Mouse (Mus musculus) midbrain, embryonic 12.5 days (tissue): Measurements from ENCODE around the gene Ssbp3. TPM values are rescaled to one million over a fixed set of nuclear protein-coding genes. Genes with fewer than 3 reads are reported as not detected.
A peak's percentile ranks its signal among the peaks of the same experiment; 100 is the strongest.

ENCODE experiments used
- ATAC-seq: fragments of 200-750 bp; cut with Nextera tagmentation; 2 replicates; pipeline ENCODE4 v1.8.0; 2017; ENCODE audit warnings: low read depth, moderate TSS enrichment, moderate library complexity; ENCODE audit not compliant: low FRiP score
- H3K27ac ChIP-seq: fragments of 300-500 bp; sonication (generic); replicated peaks from 2 replicates; pipeline ENCODE4 v1.5.1; 2016; ENCODE audit warnings: mild to moderate bottlenecking
- H3K27me3 ChIP-seq: fragments of 300-500 bp; sonication (generic); 2 replicates; pipeline ENCODE4 v1.6.1; 2016; ENCODE audit warnings: mild to moderate bottlenecking
- H3K36me3 ChIP-seq: fragments of 300-500 bp; sonication (generic); 2 replicates; pipeline ENCODE4 v1.6.1; 2016
- H3K4me1 ChIP-seq: fragments of 300-500 bp; sonication (generic); 2 replicates; pipeline ENCODE4 v1.6.1; 2016
- H3K4me2 ChIP-seq: fragments of 300-500 bp; sonication (generic); replicated peaks from 2 replicates; pipeline ENCODE4 v1.6.1; 2016; ENCODE audit warnings: mild to moderate bottlenecking, moderate library complexity
- H3K4me3 ChIP-seq: fragments of 300-500 bp; sonication (generic); 2 replicates; pipeline ENCODE4 v1.5.1; 2016; ENCODE audit warnings: mild to moderate bottlenecking
- H3K9ac ChIP-seq: fragments of 300-500 bp; sonication (generic); replicated peaks from 2 replicates; pipeline ENCODE4 v1.6.1; 2016; ENCODE audit warnings: mild to moderate bottlenecking, moderate library complexity
- H3K9me3 ChIP-seq: fragments of 300-500 bp; sonication (generic); 2 replicates; pipeline ENCODE4 v1.6.1; 2016; ENCODE audit warnings: mild to moderate bottlenecking
- WGBS: fragments of 180-500 bp; shearing (Covaris S2); methylation state at CpG from one replicate; pipeline ENCODE4 v1.1.7; 2016; 5-methylcytosine and 5-hydroxymethylcytosine counted together
- polyA plus RNA-seq: library from polyadenylated mRNA; unstranded; fragments of >200 nt; fragmentation: Nextera tagmentation; extraction: Ambion mirVana; gene quantifications from 2 replicates; pipeline ENCODE4 v1.2.1, GENCODE M21; 2016

Ssbp3 gene
- polyA plus RNA-seq, 1 experiment from 2014 or later: 277 TPM

- H3K9ac ChIP-seq: no peak overlapping the region
- H3K27ac ChIP-seq: no peak overlapping the region
- no peak for ATAC-seq
- H3K9me3 ChIP-seq: no peaks in the 10 kb centered on the region
- H3K4me3 ChIP-seq: no peak overlapping the region
- H3K36me3 ChIP-seq: peaks cover 56% of the 10 kb centered on the region
- H3K4me2 ChIP-seq: no peak overlapping the region
- no peaks in the 10 kb centered on the region for H3K27me3 ChIP-seq
- H3K4me1 ChIP-seq: no peaks in the 10 kb centered on the region
- 89% methylated on average over 11 of the region's 11 CpGs for WGBS
These were observed 138.2 kb downstream of the Ssbp3 start for GRCm38 (mm10) chr4:107048568-107049162.

GRCm38 (mm10) chr4:107051889-107052288 lies 141.4 kb downstream of the Ssbp3 start:
- WGBS: 37% methylated on average over 4 of the region's 4 CpGs
- no peak for ATAC-seq

DNA sequence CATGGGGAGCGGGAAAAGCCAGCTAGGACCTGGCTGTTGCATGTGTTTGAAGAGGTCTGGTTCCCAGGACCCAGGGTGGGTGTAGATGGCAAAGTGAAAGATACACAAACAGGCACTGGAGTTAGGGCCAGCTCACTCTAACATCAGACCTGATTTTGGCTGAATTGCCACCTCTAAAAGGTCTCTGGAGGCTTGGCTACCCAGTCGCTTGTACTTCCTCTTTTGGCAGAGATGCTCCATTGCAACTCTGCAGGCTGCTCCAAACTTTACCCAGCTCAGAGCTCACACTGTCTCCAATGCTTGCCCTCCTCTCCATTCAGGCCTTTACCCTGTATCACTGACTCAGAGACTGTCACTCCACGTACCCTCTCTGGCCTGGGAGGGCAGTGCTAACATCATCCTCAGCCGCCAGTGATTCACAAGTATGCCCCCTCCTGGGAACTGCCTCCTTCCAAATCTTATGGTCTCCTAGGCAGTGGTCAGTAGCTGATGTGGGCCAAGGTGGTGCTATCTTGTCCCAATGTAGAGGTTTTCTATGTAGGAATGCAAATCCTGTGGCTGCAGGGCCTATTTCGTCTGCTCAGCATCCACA lies 142.6 kb downstream of the Ssbp3 start:
- Histone ChIP-seq H3K4me2 (no peak overlapping the region), H3K27ac (peak overlapping the region; percentile 56), H3K27me3 (no peaks in the 10 kb centered on the region), H3K4me1 (no peaks in the 10 kb centered on the region), H3K4me3 (no peak overlapping the region), H3K9ac (no peak overlapping the region), H3K9me3 (no peaks in the 10 kb centered on the region), H3K36me3 (peaks cover 35% of the 10 kb centered on the region)
- 43% methylated on average over 5 of the region's 5 CpGs for WGBS
- ATAC-seq: no peak

More at GRCm38 (mm10) chr4:107051889-107052288, 141.4 kb downstream of the Ssbp3 start:
- no peaks in the 10 kb centered on the region for H3K4me1 ChIP-seq
- peak overlapping the region; percentile 17; the same call in 1 of the 2 replicates for H3K27ac ChIP-seq
- H3K9me3 ChIP-seq: no peaks in the 10 kb centered on the region
- H3K36me3 ChIP-seq: peaks cover 37% of the 10 kb centered on the region
- no peak overlapping the region for H3K4me2 ChIP-seq
- H3K27me3 ChIP-seq: no peaks in the 10 kb centered on the region
- H3K4me3 ChIP-seq: no peak overlapping the region
- H3K9ac ChIP-seq: no peak overlapping the region; the same call in 1 of the 2 replicates

GRCm38 (mm10) chr4:107056088-107056487 lies 145.6 kb downstream of the Ssbp3 start:
- H3K4me2 ChIP-seq: no peak overlapping the region
- no peak overlapping the region for H3K4me3 ChIP-seq
- H3K27me3 ChIP-seq: no peaks in the 10 kb centered on the region
- ATAC-seq: no peak
- no peaks in the 10 kb centered on the region for H3K4me1 ChIP-seq
- peaks cover 53% of the 10 kb centered on the region for H3K36me3 ChIP-seq
- no peak overlapping the region for H3K27ac ChIP-seq
- H3K9ac ChIP-seq: no peak overlapping the region
- 87% methylated on average over 3 of the region's 3 CpGs for WGBS
- H3K9me3 ChIP-seq: no peaks in the 10 kb centered on the region

- Histone ChIP-seq H3K4me2 (no peak overlapping the region), H3K27ac (no peak overlapping the region), H3K4me3 (no peak overlapping the region), H3K36me3 (peaks cover 72% of the 10 kb centered on the region), H3K9me3 (no peaks in the 10 kb centered on the region), H3K27me3 (no peaks in the 10 kb centered on the region), H3K4me1 (no peaks in the 10 kb centered on the region), H3K9ac (no peak overlapping the region)
- WGBS: 90% methylated on average over 5 of the region's 5 CpGs
- no peak for ATAC-seq
These were observed 147.8 kb downstream of the Ssbp3 start for GRCm38 (mm10) chr4:107058346-107058745.

- ATAC-seq: no peak
These were observed 148.3 kb downstream of the Ssbp3 start for GRCm38 (mm10) chr4:107058781-107059180.

GRCm38 (mm10) chr4:107061560-107061959 lies 151.1 kb downstream of the Ssbp3 start:
- H3K27ac ChIP-seq: no peak overlapping the region
- H3K4me2 ChIP-seq: no peak overlapping the region
- no peak overlapping the region for H3K9ac ChIP-seq
- H3K27me3 ChIP-seq: no peaks in the 10 kb centered on the region
- peaks cover 11% of the 10 kb centered on the region for H3K4me1 ChIP-seq
- H3K36me3 ChIP-seq: peaks cover 78% of the 10 kb centered on the region
- WGBS: 90% methylated on average over 4 of the region's 4 CpGs
- no peak for ATAC-seq
- H3K4me3 ChIP-seq: no peak overlapping the region
- H3K9me3 ChIP-seq: no peaks in the 10 kb centered on the region

More at GRCm38 (mm10) chr4:107058781-107059180, 148.3 kb downstream of the Ssbp3 start:
- no peaks in the 10 kb centered on the region for H3K9me3 ChIP-seq
- no peak overlapping the region for H3K27ac ChIP-seq
- no peak overlapping the region for H3K4me3 ChIP-seq
- H3K9ac ChIP-seq: no peak overlapping the region
- H3K4me1 ChIP-seq: no peaks in the 10 kb centered on the region
- 91% methylated on average over 6 of the region's 6 CpGs for WGBS
- no peaks in the 10 kb centered on the region for H3K27me3 ChIP-seq
- H3K4me2 ChIP-seq: no peak overlapping the region
- H3K36me3 ChIP-seq: peaks cover 77% of the 10 kb centered on the region

DNA sequence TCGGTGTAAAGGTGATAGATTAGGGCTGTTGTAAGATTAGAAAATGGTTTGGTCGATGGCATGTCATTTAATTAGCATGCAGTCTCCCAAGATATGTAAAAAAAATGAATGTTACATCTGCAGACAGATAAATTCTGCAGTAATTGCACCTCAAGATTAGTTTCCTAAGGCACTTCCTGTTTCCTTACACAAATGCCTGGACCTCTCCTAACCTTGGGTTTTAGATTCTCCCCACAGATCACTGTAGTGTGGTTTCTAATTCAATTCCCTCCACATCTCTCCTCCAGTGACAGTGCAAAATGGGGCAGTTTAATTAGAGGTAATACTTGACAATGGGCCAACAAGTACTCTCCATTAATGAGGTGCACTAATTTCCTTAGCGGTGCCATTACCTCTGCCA lies 152.7 kb downstream of the Ssbp3 start:
- H3K4me3 ChIP-seq: no peak overlapping the region
- ATAC-seq: no peak
- no peaks in the 10 kb centered on the region for H3K27me3 ChIP-seq
- no peaks in the 10 kb centered on the region for H3K9me3 ChIP-seq
- no peak overlapping the region for H3K27ac ChIP-seq
- H3K4me1 ChIP-seq: peaks cover 18% of the 10 kb centered on the region
- H3K9ac ChIP-seq: no peak overlapping the region
- no peak overlapping the region for H3K4me2 ChIP-seq
- H3K36me3 ChIP-seq: peaks cover 63% of the 10 kb centered on the region
- 89% methylated on average over 3 of the region's 3 CpGs for WGBS

DNA sequence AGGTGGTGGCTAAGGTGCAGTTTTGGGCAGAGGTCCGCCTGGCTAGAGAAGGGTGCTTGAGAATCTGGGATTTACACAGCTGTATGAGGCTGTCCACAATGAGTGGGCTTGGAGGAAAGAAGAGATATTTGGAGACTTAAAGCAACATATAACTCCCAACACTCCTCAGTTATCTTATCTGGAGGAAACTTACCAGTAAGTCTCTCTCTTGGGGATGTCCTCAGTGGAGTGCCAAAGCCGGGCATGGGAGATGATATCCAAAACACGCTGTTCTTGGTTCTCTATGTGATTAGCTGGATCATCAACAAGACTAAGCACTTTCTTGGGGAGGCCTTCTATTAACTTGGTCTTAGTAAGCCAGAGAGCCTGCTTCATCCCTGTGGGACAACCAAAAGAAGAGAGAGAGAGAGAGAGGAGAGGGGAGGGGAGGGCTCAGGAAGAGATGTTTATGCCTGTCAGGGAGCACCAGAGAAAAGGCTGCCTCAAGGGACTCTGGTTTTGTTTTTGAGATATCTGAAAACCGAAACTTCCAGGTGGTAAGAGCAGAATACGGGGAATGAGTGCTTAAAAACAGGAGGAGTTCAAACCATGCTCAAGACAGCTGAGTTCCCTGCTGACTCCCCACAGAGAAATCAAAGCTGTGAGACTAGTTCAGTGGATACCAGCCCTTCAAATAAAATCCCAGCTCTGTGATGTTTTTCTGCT lies 154.0 kb downstream of the Ssbp3 start:
- 95% methylated on average over 5 of the region's 5 CpGs for WGBS
- Histone ChIP-seq H3K4me2 (no peak overlapping the region), H3K4me1 (peaks cover 18% of the 10 kb centered on the region), H3K9me3 (no peaks in the 10 kb centered on the region), H3K4me3 (no peak overlapping the region), H3K36me3 (peaks cover 50% of the 10 kb centered on the region), H3K9ac (no peak overlapping the region), H3K27me3 (no peaks in the 10 kb centered on the region), H3K27ac (no peak overlapping the region)
- no peak for ATAC-seq

DNA sequence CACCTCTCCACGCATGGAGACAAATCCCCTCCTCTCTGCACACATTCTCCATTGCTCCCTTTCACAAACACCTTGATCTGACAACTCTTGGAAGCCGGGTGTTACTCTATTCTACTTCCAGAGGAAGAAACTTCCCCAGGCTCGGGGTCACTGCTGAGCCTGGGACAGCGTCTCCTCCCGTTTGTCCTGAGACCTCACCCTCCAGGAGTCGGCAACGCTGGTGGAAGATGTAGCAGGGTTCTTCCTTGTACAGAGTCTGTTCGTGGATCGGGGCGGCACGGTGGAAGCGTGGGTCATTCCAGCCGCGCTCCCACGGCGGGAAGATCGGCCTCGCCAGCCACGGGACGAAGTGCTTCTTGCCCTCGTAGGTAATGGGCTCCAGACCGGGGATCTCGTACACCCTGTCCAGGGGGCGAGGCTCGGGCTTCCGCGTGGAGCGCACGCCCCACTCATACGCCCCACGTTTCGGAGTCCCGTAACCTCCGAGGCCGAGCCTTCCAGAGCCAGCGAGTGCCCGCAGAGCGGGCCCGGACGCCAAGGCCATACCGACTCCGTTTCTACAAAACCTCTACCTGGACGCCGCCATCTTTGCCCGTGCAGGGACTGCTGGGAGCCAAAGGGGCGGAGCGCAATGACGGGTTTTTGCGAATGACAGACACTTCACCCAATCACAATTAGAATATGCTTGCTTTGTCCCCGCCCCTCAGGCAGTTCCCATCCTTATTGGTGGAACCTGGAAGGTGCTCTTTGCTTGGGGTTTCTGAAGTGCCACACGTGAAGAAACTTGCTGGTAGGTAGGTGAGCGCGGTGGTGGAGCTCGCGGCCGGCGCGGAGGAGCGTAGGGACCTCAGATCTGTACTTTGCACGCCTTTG lies 156.0 kb downstream of the Ssbp3 start, which contains the start of the genes Mrpl37 and Cyb5rl:
Mrpl37 (minus strand) TSS at position 617 of the 873 bp plus-strand sequence.
Cyb5rl (plus strand) TSS at position 737 of the 873 bp plus-strand sequence.
- Histone ChIP-seq H3K9me3 (no peaks in the 10 kb centered on the region), H3K27ac (0 out of 2 replicates have a peak within 1 kb of the TSS, but pooled peaks have one; percentile 22), H3K4me3 (peak within 1 kb of the TSS; percentile 74), H3K36me3 (peaks cover 32% of the 10 kb centered on the region), H3K4me1 (peaks cover 18% of the 10 kb centered on the region), H3K9ac (peak within 1 kb of the TSS; percentile 88), H3K4me2 (peak within 1 kb of the TSS; percentile 100), H3K27me3 (no peaks in the 10 kb centered on the region)
- ATAC-seq: peak; percentile 98
- WGBS: 1% methylated on average over 60 of the region's 60 CpGs

GRCm38 (mm10) chr4:107067151-107067840 lies 156.8 kb downstream of the Ssbp3 start:
- 0 out of 2 replicates have a peak, but pooled peaks have one; percentile 21 for ATAC-seq
- no peaks in the 10 kb centered on the region for H3K27me3 ChIP-seq
- H3K4me1 ChIP-seq: peaks cover 18% of the 10 kb centered on the region
- peak overlapping the region; percentile 100 for H3K4me2 ChIP-seq
- WGBS: 4% methylated on average over 33 of the region's 33 CpGs
- peaks cover 25% of the 10 kb centered on the region for H3K36me3 ChIP-seq
- H3K9ac ChIP-seq: peak overlapping the region; percentile 88
- H3K27ac ChIP-seq: no peak overlapping the region
- peak overlapping the region; percentile 74 for H3K4me3 ChIP-seq
- no peaks in the 10 kb centered on the region for H3K9me3 ChIP-seq
